Mouse (Mus musculus): Measurements from ENCODE around the gene Tnfsf4.

Tnfsf4 gene

DNA sequence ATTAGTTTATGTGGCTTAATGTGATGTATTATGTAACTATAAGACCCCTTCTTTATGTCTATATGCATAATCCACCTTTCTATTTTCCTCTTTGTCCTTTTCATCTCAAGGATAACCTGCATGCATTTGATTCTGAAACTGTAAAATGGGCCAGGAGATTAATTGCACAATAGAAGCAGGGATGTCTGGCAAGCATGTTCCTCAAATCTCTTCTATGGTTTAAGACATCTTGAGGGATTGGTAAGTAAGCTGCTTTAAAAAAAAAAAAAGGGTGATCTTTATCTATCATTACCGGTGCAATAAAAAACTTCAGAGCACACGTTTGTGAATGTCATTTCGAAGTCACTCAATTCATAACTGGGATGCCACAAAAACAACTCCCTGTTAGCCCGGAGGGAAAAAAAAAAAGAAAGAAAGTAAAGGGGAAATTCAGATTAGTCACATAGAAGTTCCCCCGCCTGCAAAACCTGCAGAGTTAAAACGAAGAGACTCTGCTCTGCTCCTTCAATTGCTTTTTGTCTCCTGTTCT lies at the start of gene Tnfsf4:
Gene Tnfsf4 (plus strand): TSS at position 479 of the 529 bp plus-strand sequence.
- no peak for DNase-seq

DNA sequence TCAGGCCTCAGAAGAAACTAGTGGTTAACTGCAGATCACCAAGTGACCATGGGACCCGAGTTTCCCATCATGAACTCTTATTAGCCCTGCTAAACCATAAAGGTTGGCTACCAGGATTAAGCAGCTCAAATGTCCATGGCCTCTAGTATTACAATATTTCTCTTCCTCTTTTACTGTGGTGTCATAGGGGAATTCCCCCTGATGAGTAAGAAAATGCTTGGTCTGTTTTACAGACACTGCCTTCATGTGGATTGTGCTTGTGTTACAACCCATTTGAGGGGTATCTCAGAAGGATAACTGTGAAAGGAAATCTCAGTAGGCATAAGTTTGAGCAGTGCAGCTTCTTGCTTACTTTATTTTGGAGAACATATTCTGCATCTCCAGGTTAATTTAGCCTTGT lies 44.2 kb upstream of the Tnfsf4 start:
- DNase-seq: no peak

DNA sequence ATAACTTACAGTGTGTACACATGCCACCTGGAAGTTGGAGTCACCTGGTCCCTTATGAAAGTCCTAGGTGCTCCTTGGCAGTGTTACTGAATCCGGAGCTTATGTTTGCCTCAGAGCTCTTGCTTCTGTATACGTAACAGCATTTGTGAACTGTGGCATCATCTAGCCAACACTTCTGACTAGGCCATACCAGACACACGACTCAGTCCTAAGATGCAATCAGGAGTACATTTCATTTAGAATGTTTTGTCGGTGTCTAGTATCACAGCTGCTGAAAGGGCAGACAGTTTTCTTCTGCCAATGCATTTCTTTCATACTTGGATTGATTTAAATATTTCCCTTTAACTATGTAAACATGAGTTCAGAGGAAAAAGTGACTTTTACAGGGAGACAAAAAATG lies 30.2 kb upstream of the Tnfsf4 start:
- no peak for DNase-seq

DNA sequence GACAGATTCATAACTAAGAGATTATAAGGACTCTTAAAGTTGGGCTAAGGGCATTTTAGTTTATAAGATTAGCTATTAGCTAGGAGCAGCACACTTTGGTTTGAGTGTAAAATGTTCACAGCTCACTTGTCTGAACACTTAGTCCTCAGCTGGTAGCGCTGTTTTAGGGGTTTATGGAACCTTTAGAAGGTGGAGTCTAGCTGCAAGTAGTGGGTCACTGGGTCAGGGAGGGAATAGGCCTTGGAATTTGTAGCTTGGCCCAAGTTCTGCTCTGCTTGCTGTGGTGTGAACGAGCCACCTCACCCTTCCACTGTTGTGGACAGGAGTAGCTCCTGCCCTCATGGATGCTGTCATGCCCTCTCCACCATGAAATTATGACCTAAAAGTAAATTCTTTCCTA lies 23.3 kb upstream of the Tnfsf4 start:
- DNase-seq: no peak

DNA sequence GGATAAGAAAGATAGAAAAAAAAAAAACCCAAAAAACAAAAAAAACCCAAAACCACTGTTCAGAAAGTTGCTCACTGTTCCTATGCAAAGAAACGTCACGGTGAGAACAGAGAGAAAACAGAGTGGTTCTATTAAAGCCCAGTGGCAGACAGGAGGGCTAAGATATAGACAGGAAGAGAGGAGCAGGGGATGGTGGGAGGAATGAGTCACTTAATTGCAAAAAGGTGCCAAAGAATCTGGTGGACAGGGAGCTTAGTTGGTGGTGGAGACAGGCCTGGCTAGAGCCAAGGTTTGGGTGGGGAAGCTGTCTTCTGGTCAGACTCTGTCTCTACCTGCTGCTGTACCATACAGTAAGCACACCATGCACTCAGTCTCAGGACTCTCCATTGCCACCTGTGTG lies 19.3 kb upstream of the Tnfsf4 start:
- no peak for DNase-seq

DNA sequence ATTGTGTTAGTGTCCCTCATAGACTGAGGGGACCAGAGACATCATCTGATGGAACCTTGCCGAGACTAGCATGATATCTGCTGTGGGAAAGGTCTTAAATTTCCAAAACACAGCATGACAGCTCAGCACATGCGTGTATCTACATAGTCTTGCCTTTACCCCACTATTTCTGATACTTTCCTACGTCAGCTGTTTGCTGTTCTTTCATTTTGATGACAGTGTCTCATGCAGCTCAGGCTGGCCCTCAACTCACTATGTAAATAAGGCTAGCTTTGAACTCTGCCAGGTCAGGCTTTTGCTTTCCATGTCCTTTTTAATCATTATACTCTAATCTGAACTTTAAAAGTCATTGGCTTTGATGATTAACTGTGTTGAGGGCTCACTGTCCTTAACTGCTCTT lies 16.6 kb upstream of the Tnfsf4 start:
- no peak for DNase-seq

DNA sequence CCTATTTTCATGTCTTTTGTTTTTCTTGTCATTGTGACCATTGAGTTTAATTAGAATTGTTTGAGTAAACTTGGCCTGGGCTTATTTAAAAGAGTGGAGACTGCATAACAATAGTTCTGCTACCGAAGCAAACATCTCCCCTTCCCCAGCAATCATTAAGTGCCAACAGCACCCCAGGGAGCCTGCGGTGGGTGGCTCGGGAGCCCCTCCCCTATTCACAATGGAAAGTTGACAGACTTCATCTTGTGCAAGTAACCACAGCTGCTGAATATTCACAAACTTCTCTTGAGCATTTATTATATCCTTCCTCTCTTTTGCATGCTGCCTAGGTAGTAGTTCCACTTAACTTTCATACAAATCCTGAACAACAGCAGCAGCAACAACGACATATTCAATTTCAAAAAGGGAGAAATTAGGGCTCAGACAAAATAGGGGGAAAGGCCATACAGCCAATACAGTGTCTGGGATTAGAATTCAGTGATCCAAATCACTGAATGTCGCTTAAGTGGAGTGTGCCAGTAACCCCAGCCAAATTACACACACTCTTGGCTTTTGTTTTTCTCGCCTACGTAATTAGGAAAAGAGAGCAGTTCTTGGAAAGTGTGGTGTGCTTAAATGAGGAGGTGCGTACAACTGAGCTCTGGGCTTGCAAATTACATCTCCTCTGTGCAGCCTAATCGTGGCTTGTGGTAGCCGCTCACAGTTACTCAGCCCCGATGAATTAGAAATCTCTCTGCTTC lies 15.4 kb upstream of the Tnfsf4 start:
- DNase-seq: no peak

DNA sequence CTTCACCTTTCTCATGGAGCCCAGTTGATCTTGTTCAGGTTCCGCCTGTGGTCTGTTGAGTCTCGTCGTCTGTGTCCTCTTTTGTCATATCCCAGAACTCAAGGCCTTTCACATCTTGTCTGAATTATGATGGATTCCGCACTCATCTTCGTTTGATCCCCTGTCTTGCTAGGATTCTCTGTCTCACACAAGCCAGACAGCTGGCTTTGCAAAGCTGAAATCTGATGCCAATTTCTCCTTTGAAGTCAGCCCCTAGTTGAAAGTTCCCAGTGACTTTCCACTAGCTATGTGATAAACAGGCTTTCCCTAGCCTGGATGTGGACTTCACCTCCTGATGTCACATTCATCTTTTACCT lies 14.8 kb upstream of the Tnfsf4 start:
- no peak for DNase-seq

DNA sequence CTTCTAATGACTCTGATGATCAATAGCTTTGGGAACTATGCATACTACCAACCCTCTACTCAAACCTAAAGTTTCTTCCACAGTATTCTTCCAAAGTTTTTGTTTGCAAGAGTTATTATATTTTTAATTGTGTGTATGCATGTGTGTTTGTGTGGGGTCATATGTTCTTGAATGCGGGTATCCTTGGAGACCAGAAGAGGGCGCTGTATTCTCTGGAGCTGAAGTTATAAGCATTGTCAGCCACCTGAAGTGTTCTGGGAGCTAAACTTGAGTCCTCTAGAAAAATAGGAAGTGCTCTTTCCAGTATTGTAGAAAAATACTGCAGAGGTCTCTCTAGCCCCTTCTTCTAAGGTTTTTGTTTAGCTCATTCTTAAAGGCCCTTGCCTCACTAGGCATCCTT lies 5.1 kb upstream of the Tnfsf4 start:
- no peak for DNase-seq

DNA sequence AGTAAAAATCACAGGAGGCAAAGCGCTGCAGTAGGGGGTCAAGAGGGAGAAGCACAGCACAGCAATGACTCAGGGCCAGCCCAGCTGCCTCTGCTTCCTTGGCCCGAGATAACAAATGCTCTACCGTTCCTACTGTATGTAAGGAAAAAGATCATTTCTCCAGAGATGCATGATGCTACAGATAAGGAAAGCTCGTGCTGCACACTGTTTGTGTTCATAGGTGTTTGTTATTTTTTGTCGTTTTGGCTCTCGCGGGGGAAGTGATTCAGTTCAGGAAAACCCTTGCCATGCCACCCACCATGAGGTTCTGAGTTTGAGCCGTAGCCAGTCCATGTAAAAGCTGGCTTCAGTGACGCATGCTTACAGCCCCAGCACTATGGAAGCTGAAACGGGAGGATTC lies 2.3 kb upstream of the Tnfsf4 start:
- DNase-seq: no peak

DNA sequence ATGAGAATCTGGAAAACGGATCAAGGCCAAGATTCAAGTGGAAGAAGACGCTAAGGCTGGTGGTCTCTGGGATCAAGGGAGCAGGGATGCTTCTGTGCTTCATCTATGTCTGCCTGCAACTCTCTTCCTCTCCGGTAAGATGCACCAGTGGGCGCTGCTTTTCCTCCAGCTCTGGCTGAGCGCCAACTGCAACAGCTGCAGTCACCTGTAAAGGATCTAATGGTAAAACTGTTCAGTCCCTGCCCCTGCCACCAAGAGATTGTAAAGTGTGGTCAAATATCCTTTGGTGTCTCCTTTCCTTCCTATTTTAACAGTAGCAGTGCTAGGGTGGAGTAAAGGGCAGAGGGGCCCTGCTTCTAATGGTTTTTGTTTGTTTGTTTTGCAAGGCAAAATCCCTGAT lies 401 bp downstream of the Tnfsf4 start:
- no peak for DNase-seq

DNA sequence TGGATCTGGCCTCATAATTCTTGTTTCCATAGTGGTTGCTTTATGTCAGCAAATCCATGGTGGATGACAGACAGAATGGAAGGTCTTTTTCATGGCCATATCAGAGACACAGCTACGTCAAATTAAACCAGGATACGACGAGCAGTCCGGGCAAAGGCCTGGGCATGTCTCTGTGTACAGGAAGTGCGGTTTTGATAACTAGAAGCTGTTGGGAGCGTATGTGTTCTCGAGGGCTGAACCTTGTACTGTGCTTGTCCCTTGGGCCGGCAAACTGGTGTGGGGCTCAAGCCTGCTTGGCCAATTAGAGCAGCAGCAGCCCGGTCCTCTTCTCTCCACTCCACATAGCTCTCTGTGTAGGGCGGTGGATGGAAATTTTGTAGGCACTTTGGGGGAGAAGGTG lies 1.1 kb downstream of the Tnfsf4 start:
- DNase-seq: no peak

DNA sequence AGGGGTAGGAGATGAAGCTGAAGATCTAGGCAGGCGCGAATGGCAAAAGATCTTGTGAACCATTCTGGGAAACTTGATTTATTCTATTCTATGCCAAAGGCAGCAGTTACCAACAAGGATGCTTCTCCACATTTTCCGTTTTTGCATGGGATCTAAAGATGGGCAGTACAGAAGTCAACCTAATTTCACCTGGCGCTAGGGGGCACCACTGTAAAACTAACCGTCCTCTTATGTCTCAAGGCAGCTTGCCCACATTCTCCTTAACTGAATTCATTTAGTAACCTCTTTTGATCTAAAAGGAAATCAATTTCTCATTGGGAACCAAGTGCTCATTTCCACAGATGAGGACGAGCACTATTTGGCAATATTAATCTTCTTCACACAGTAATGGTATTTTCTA lies 4.9 kb downstream of the Tnfsf4 start:
- DNase-seq: peak; percentile 36

DNA sequence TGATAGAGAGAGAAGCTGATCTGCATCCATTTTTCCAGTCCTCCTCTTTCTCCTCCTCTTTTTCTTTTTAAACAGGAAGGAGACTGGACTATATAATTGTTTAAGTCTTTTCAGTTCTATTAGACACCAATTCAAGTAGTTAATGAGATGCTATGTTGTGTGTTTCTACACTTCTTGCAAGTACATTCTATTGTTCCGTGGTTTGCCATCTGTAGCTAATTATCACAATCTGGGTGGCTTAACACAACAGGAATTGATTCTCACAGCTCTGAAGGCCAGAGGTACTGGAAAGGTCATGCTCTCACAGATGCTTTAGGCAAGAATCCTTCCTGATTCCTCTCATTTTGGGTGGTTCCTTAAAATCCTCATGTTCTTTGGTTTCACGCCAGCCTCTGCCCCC lies 7.9 kb downstream of the Tnfsf4 start:
- DNase-seq: no peak

DNA sequence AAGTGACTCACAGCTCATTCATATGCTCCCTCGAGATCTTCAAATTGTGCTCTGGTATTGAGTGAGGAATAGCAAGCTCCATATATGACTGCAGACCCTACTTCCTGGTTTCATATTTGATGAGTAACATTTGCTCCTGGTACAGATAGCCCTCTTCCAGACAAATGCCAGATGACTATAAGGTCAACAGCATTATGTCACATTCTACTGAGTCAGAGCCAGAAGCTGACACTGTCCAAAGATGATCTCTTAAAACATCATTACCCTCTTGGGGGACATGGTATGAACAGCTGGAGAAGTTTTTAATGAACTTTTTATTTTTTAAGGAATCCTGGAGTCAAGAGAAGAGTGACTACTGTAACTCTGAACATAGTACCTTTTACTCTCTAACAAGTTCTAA lies 11.3 kb downstream of the Tnfsf4 start:
- no peak for DNase-seq

DNA sequence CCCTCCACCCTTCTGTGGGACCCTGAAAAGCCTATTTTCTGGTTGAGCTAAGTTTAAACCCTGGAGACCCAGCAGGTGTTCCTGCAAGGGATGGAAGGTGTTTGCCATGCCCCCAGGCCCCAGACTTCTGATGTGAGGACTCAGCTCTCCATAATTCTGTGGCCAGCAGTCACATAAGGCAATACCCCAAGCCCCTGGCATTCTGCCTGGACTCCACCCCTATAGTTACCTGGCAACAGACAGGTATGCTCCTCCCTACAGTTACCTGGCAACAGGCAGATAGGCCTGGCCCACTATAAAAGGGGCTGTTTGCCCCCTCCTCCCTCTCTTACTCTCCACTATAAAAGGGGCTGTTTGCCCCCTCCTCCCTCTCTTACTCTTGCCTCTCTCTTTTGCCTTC lies 24.7 kb downstream of the Tnfsf4 start:
- no peak for DNase-seq

DNA sequence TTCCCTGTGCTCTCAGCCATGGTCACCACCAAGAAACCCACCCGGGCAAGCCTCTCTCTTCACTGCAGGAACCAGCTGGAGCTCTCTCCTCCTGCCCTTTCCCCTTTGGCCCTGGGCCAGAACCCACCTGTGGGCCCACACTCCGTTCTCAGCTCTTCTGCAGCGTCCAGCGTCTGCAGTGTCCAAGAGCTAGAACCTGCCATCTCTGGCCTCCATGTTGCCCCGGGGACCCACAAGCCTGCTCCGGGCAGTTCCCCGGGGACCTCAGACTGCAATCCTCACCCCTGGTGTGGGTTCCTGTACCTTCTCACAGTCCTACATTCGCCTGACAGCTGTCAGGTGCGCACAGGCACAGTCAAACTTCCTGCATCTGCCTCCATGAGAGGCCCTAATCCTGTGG lies 25.4 kb downstream of the Tnfsf4 start:
- no peak for DNase-seq

DNA sequence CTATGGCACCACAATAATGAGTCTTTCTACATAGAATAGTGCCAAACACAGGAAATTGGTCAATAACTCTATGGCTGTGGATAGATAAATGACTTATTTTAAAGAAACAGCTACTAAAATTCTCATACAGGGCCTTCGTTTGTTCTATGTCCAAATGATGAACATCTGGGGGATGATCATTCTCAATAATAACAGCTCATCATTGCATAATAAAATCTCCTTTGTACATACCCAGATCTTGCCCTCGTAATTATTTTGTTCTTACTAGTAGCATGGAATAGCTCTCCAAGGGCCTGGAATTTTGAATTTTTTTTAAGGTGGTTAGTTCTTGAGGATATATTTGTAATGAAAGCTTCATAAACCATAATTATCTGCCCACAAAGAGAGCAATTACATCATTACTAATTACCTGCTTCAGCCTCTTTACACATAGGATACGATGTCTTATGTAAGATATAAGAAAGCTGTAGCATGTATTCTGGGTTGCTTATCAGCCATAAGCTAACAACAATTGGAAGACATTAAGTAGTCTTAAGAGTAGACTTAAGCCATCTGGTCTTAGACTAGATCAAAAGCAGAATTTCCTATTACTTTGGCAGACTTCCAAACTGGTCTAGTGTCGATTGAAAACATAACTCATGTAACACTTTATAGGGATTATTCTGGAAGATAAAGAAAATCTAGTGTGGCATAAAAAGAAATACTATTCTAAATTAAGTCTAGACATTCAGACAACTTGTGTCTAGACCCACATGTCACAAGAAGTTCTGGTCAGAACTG lies 31.3 kb downstream of the Tnfsf4 start:
- DNase-seq: no peak

DNA sequence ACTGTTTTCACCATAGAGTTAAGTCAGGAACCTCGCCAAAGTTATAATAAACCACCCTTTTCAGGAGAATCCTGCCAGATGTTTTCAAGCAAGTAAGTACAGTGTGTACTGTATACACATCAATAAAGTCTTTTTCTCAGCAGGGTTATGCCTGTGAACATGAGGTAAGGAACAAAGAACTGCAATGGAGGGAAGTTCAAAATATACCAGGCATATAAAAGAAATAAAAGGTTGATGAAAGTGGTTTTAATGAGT lies 31.8 kb downstream of the Tnfsf4 start:
- DNase-seq: no peak

DNA sequence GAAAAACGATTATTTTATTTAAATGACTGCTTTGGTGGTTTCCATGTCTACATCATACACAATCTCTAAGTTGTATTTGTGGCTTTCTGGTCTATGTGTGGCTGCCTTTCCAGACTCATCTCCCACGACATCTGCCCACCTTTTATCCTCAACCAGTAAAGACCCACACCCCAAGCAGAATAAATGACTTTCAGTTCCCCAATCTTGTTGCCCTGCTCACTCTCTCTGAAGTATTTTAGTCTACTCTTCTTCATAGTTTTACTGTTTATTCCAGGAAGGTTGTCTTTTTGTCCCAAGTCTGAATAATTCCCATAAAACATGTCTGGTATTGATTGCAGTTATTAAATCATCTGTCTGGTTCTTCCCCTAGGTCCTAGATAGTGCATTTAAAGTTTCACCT lies 40.6 kb downstream of the Tnfsf4 start:
- no peak for DNase-seq

DNA sequence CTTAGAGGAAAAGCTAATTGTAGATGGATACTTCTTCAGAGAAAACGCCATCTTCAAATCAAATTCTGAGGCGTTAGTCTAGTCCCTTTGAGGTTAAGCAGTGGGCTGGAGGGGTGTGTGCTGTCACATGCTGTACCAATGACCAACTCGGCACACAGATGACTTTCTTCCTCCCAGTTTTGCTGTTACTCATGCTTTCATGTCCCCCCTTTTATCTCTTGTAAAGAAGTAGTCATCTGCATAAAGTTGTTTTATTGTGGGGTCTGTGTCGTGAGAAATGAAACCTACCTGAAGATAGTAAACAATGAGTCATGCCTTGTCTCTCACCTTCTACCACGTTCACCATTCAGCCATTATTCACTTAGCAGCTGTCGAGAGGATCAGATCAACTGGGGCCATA lies 41.3 kb downstream of the Tnfsf4 start:
- no peak for DNase-seq

DNA sequence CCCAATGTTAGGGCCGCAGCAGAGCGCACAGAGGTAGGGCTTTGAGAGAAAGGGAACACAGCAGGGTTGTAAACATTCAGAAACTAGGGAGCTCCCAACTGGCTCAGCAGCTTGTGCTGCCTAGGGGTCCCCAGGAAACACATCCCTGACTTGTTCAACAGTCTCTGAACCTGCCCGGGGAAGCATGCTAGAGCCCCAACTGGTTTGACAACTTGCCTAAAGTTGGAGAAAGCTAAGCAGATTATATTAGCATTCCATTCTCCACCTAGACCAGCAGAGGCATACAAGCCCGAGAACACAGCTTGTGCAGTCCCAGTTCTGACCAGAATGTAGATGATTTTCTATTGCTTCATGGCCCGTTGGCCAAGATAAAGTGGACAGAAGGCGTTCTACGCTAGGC lies 49.6 kb downstream of the Tnfsf4 start:
- no peak for DNase-seq

DNA sequence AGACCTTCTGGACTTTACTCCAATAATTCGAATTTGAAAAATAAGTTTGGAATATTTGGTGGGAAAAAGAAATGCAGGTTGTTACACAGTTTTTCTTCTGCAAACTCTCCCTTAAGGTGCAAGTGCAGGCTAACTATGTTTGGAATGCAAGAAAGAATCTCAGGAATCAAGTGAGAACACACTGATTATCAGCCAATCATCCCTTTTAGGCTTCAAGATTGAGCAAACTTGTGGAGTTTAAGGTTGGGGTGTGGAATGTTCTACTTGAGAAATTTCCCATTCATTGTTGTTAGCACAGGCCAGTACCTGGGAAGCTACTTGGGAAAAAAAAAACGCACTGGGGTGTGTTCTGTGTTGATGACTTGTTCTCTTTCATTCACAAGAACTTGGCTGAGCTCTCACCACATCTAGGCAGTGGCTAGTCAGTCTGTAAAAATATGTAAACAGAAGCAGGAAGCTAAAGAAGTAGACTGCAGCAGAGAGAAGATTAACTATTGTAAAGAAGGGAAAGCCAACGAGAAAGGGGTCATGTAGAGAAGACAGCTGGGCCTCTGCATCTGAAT lies 56.6 kb downstream of the Tnfsf4 start:
- DNase-seq: no peak

DNA sequence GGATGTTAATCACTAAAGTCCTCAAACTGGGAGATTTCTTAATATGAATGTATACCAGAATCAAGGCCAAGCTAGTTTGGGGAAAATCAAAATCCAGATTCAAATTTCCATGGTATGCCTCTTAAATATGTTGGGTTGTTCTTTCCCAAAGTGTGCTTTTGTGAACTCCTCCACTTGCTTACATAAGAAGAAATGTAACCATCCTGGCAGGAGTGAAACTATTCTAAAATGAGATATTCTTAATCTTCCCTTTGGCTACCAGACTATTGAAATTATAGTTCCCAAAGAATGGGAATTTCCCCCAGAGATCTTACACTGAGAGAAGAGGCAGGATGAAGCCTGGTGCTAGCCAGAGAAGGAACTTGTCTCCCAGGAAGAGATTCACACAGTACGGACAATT lies 57.0 kb downstream of the Tnfsf4 start:
- no peak for DNase-seq

All from cerebellum, adult 9-10 months (tissue).